Mouse (Mus musculus) CH12.LX (cell line): ENCODE results near the gene Myod1. TPM values are rescaled to one million over a fixed set of nuclear protein-coding genes. Genes with fewer than 3 reads are reported as not detected.
A peak's percentile ranks its signal among the peaks of the same experiment; 100 is the strongest.

Source experiments
- DNase-seq: peaks from one replicate; pipeline ENCODE4 v3.0.0-alpha.2; 2013; ENCODE audit errors: extremely low read depth
- H3K27ac ChIP-seq: 2 replicates; pipeline ENCODE4 v1.5.1; 2012; ENCODE audit warnings: low read depth, mild to moderate bottlenecking, control low read depth, moderate library complexity; ENCODE audit not compliant: insufficient read depth
- H3K27me3 ChIP-seq: replicated peaks from 2 replicates; pipeline ENCODE3; 2012; ENCODE audit warnings: inconsistent platforms
- H3K36me3 ChIP-seq, 2 experiments: replicated peaks in 1 of 2; 2 replicates each; pipeline versions ENCODE3 to v1.6.1; 2012; ENCODE audit warnings: inconsistent platforms in 1 of 2, low read length in 1 of 2, mild to moderate bottlenecking in 1 of 2, mixed read lengths in 1 of 2, moderate library complexity in 1 of 2; ENCODE audit not compliant: control insufficient read depth in 1 of 2, insufficient read depth in 1 of 2
- H3K4me1 ChIP-seq, 2 experiments: 2 replicates each; pipeline ENCODE4 v1.6.1; 2012; ENCODE audit warnings: inconsistent platforms in 1 of 2, moderate library complexity in 1 of 2; ENCODE audit not compliant: insufficient read depth in 2 of 2, control insufficient read depth in 1 of 2
- H3K4me2 ChIP-seq: 2 replicates; pipeline ENCODE4 v1.6.1; 2012; ENCODE audit warnings: low read depth, mild to moderate bottlenecking, control low read depth; ENCODE audit not compliant: poor library complexity, insufficient read depth, severe bottlenecking
- H3K4me3 ChIP-seq, 3 experiments: fragments of 150-350 bp in 1 of 3; sonication (generic) in 1 of 3; replicated peaks in 1 of 3; 2 replicates each; pipeline versions ENCODE3 to v1.5.1; 2011 to 2012; ENCODE audit warnings: low read depth in 2 of 3, low read length in 2 of 3, mild to moderate bottlenecking in 2 of 3, moderate library complexity in 2 of 3, control low read depth in 1 of 3, improper control_type of control experiment in 1 of 3, inconsistent platforms in 1 of 3, mixed read lengths in 1 of 3; ENCODE audit not compliant: poor library complexity in 1 of 3
- H3K79me2 ChIP-seq: replicated peaks from 2 replicates; pipeline ENCODE4 v1.6.1; 2012; ENCODE audit warnings: mild to moderate bottlenecking, moderate library complexity; ENCODE audit not compliant: control insufficient read depth, poor library complexity, insufficient read depth, severe bottlenecking; ENCODE audit errors: extremely low read depth
- H3K9ac ChIP-seq: 2 replicates; pipeline ENCODE4 v1.6.1; 2012; ENCODE audit warnings: low read depth, mild to moderate bottlenecking, control low read depth, moderate library complexity; ENCODE audit not compliant: insufficient read depth
- H3K9me3 ChIP-seq: replicated peaks from 2 replicates; pipeline ENCODE3; 2012; ENCODE audit warnings: low read length, inconsistent platforms, mixed read lengths
- BHLHE40 ChIP-seq: IDR thresholded peaks from 2 replicates; pipeline ENCODE4 v1.6.1; 2011; ENCODE audit warnings: mild to moderate bottlenecking, low read depth, low read length, improper control_type of control experiment
- CHD2 ChIP-seq: IDR thresholded peaks from 2 replicates; pipeline ENCODE4 v1.6.1; 2011; ENCODE audit warnings: low read length, improper control_type of control experiment
- CTCF ChIP-seq, 2 experiments: IDR thresholded peaks in 1 of 2; conservative IDR thresholded peaks in 1 of 2; 2 replicates each; pipeline ENCODE4 v1.5.1; 2011 to 2012; ENCODE audit warnings: low read depth in 2 of 2, low read length in 2 of 2, improper control_type of control experiment in 1 of 2, inconsistent platforms in 1 of 2, mild to moderate bottlenecking in 1 of 2, moderate library complexity in 1 of 2
- ELF1 ChIP-seq: IDR thresholded peaks from 2 replicates; pipeline ENCODE4 v1.6.1; 2014; ENCODE audit warnings: low read depth, mild to moderate bottlenecking, inconsistent platforms, low read length, improper control_type of control experiment
- EP300 ChIP-seq: IDR thresholded peaks from 2 replicates; pipeline ENCODE4 v1.6.1; 2011; ENCODE audit warnings: low read length, improper control_type of control experiment
- ETS1 ChIP-seq: conservative IDR thresholded peaks from 2 replicates; pipeline ENCODE4 v1.6.1; 2012; ENCODE audit warnings: low read depth, mild to moderate bottlenecking, inconsistent platforms, low read length, improper control_type of control experiment, moderate library complexity
- GABPA ChIP-seq: IDR thresholded peaks from 2 replicates; pipeline ENCODE4 v1.6.1; 2012; ENCODE audit warnings: low read depth, low read length, improper control_type of control experiment, inconsistent platforms; ENCODE audit not compliant: insufficient replicate concordance
- IRF4 ChIP-seq: IDR thresholded peaks from 2 replicates; pipeline ENCODE4 v1.6.1; 2014; ENCODE audit warnings: low read depth, mild to moderate bottlenecking, inconsistent platforms, low read length, improper control_type of control experiment
- JUN ChIP-seq: IDR thresholded peaks from 2 replicates; pipeline ENCODE4 v1.6.1; 2011; ENCODE audit warnings: low read depth, mild to moderate bottlenecking, low read length, improper control_type of control experiment, moderate library complexity; ENCODE audit not compliant: insufficient read depth
- JUND ChIP-seq: conservative IDR thresholded peaks from 2 replicates; pipeline ENCODE4 v1.6.1; 2011; ENCODE audit warnings: low read depth, low read length, improper control_type of control experiment
- MAFK ChIP-seq: IDR thresholded peaks from 2 replicates; pipeline ENCODE4 v1.6.1; 2011; ENCODE audit warnings: low read length, improper control_type of control experiment; ENCODE audit not compliant: insufficient replicate concordance
- MAX ChIP-seq: IDR thresholded peaks from 2 replicates; pipeline ENCODE4 v1.6.1; 2011; ENCODE audit warnings: low read length, improper control_type of control experiment
- MAZ ChIP-seq: IDR thresholded peaks from 2 replicates; pipeline ENCODE4 v1.6.1; 2012; ENCODE audit warnings: low read depth, mild to moderate bottlenecking, inconsistent platforms, low read length, improper control_type of control experiment, moderate library complexity
- MEF2A ChIP-seq: IDR thresholded peaks from 2 replicates; pipeline ENCODE4 v1.6.1; 2014; ENCODE audit warnings: low read depth, mild to moderate bottlenecking, inconsistent platforms, low read length, improper control_type of control experiment, borderline replicate concordance
- MYC ChIP-seq: IDR thresholded peaks from 2 replicates; pipeline ENCODE4 v1.6.1; 2011; ENCODE audit warnings: low read depth, mild to moderate bottlenecking, improper control_type of control experiment, low read length
- NELFE ChIP-seq: IDR thresholded peaks from 2 replicates; pipeline ENCODE4 v1.6.1; 2011; ENCODE audit warnings: low read depth, low read length, improper control_type of control experiment
- NRF1 ChIP-seq: IDR thresholded peaks from 2 replicates; pipeline ENCODE4 v1.6.1; 2014; ENCODE audit warnings: low read depth, mild to moderate bottlenecking, inconsistent platforms, low read length, improper control_type of control experiment, moderate library complexity
- PAX5 ChIP-seq: IDR thresholded peaks from 2 replicates; pipeline ENCODE4 v1.6.1; 2012; ENCODE audit warnings: low read length, inconsistent platforms, mixed read lengths
- POLR2A ChIP-seq: IDR thresholded peaks from 2 replicates; pipeline ENCODE4 v1.6.1; 2011; ENCODE audit warnings: low read depth, mild to moderate bottlenecking, improper control_type of control experiment, low read length
- POLR2AphosphoS2 ChIP-seq: IDR thresholded peaks from 2 replicates; pipeline ENCODE4 v1.6.1; 2011; ENCODE audit warnings: low read depth, low read length, improper control_type of control experiment
- RAD21 ChIP-seq: IDR thresholded peaks from 2 replicates; pipeline ENCODE4 v1.6.1; 2011; ENCODE audit warnings: low read depth, mild to moderate bottlenecking, low read length, improper control_type of control experiment, moderate library complexity
- SIN3A ChIP-seq: IDR thresholded peaks from 2 replicates; pipeline ENCODE4 v1.6.1; 2012; ENCODE audit warnings: low read length, improper control_type of control experiment, inconsistent platforms
- SMC3 ChIP-seq: IDR thresholded peaks from 2 replicates; pipeline ENCODE4 v1.6.1; 2011; ENCODE audit warnings: low read depth, low read length, improper control_type of control experiment
- TBP ChIP-seq: conservative IDR thresholded peaks from 2 replicates; pipeline ENCODE4 v1.6.1; 2011; ENCODE audit warnings: low read depth, low read length, improper control_type of control experiment
- TCF12 ChIP-seq: IDR thresholded peaks from 2 replicates; pipeline ENCODE4 v1.6.1; 2014; ENCODE audit warnings: low read depth, mild to moderate bottlenecking, inconsistent platforms, low read length, improper control_type of control experiment
- UBTF ChIP-seq: IDR thresholded peaks from 2 replicates; pipeline ENCODE4 v1.6.1; 2012; ENCODE audit warnings: low read depth, mild to moderate bottlenecking, inconsistent platforms, low read length, improper control_type of control experiment, moderate library complexity
- USF2 ChIP-seq: conservative IDR thresholded peaks from 2 replicates; pipeline ENCODE4 v1.6.1; 2011; ENCODE audit warnings: low read depth, low read length, improper control_type of control experiment
- ZKSCAN1 ChIP-seq: IDR thresholded peaks from 2 replicates; pipeline ENCODE4 v1.6.1; 2012; ENCODE audit warnings: low read depth, inconsistent platforms, low read length, improper control_type of control experiment, borderline replicate concordance
- ZMIZ1 ChIP-seq: IDR thresholded peaks from 2 replicates; pipeline ENCODE4 v1.6.1; 2012; ENCODE audit warnings: low read depth, mild to moderate bottlenecking, inconsistent platforms, low read length, improper control_type of control experiment
- dilution Hi-C: fragments of 300-500 bp; cut with MboI; formaldehyde crosslinking; loops from 2 replicates; pipeline ENCODE4 v1.14.3; 2020; ENCODE audit warnings: low sequenced_read_pairs; ENCODE audit not compliant: extremely low pct_unique_long_range_greater_than_20kb, extremely low pct_ligation_motif_present
- in situ Hi-C: fragments of 300-500 bp; cut with MboI; formaldehyde crosslinking; loops from 3 replicates; pipeline ENCODE4 v1.14.3; 2019; ENCODE audit warnings: low sequenced_read_pairs, low pct_ligation_motif_present, low pct_unique_long_range_greater_than_20kb, mixed read lengths
- polyA plus RNA-seq: library from polyadenylated mRNA; unstranded; fragments of >175 nt; gene quantifications from 2 replicates; pipeline ENCODE4 v1.2.1, GENCODE M21; 2012; ENCODE audit warnings: low read depth; ENCODE audit not compliant: insufficient read length
- total RNA-seq, 2 experiments: library from RNA; depleted of rRNA; stranded (reverse); fragments of 300-350 nt in 1 of 2; fragments of >200 nt in 1 of 2; gene quantifications; 2 replicates each; pipeline ENCODE4 v1.2.3; 2012 to 2014

Gene Myod1
- total and polyA plus RNA-seq, 3 experiments: not detected

DNA sequence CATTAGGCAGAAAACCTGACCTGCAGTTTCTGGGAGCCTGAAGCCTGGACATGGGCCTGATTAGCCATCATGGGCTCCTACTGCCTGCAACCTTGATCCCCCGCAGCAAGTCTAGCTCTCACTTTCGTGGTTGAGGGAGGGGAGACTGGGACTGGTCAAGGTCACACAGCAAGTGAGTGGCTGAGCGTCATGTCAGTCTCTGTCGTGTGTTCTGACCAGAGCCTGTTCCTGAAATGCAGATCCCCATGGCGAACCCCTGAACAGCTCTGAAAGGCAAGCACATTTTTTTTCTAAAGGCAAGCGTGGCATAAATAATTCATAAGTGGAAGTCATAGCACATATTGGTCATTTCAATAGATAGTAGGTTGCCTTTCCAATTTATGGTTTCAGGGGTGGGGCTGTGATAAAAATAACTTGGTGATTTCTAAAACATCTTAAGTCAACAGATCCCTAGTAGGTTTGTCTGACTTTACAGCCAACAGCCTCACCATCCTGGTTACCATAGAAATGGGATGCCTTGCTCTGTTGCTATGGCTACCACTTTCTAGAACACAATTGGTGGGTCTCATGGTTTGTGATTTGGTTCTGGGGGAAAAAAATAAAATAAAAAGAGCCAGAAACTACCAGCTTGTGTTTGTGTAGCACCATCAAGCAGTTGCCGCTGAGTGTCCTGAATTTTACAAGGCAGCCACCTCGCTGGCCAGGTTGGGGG lies 45.9 kb downstream of the Myod1 start:
- no peak overlapping the region for H3K27ac ChIP-seq
- no peak overlapping the region for H3K4me2 ChIP-seq
- H3K4me3 ChIP-seq: no peak overlapping the region
- H3K27me3 ChIP-seq: no peaks in the 10 kb centered on the region
- H3K79me2 ChIP-seq: no peaks in the 10 kb centered on the region
- in situ Hi-C loops: no loop called here
- no peak overlapping the region for H3K9ac ChIP-seq
- 0 out of 4 replicates have a peak, but pooled peaks cover 0 to 6% of the 10 kb centered on the region in 2 experiments for H3K4me1 ChIP-seq
- TF ChIP-seq POLR2A: no peak
- TF ChIP-seq ZMIZ1: no peak
- TF ChIP-seq MAX: no peak
- no peak for TF ChIP-seq UBTF
- TF ChIP-seq CHD2: no peak
- no peak for TF ChIP-seq TBP
- TF ChIP-seq TCF12: no peak
- no peak for TF ChIP-seq SIN3A
- no peak for TF ChIP-seq USF2
- no peak for TF ChIP-seq ETS1
- H3K9me3 ChIP-seq: no peaks in the 10 kb centered on the region
- H3K36me3 ChIP-seq: no peaks in the 10 kb centered on the region
- dilution Hi-C loops: no loop called here
- no peak for DNase-seq

DNA sequence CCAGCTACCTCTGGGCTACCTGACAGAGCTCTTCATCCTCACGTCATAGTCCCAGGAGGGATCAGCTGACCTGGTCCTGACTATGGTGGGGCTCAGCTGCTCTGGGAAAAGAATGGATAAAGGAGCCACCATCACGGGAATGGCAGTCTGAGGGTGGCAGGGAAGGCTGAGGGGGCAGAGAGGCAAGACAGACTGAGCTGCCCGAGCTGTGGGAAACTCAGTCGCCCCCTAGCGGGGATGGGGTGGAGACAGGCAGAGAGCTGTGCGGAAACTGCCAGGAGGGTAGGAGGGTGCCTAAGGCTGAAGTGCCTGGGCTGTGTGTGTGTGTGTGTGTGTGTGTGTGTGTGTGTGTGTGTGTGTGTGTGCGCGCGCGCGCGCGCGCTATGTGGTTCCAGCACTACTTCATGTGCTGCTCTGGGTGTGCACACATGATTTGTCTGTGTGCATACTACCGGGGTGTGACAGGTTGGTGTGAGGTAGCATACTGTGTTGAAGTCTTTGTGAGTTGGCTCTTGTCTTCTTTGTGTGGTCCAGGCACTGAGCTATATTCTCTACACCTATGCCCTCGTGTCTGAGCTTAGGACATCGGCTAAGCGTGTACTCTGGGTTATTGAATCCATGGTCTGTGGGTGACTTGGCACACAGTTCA lies 46.6 kb downstream of the Myod1 start:
- 0 out of 4 replicates have a peak, but pooled peaks cover 0 to 6% of the 10 kb centered on the region in 2 experiments for H3K4me1 ChIP-seq
- TF ChIP-seq CTCF (conservative IDR thresholded peaks at IDR 0.05 in 1 of 2, IDR thresholded peaks at IDR 0.05 in 1 of 2; ENCODE audit: low read depth in 2 of 2, low read length in 2 of 2): peak; percentile 44 to 83; a peak in 3 of 4 replicates
- no peak for TF ChIP-seq CHD2
- TF ChIP-seq MYC: no peak
- no peak for TF ChIP-seq ETS1
- TF ChIP-seq MAFK: no peak
- TF ChIP-seq IRF4: no peak
- no peak for TF ChIP-seq JUN
- no peak for TF ChIP-seq ELF1
- TF ChIP-seq POLR2A: no peak
- no peak for TF ChIP-seq GABPA
- TF ChIP-seq POLR2AphosphoS2: no peak
- no peak for TF ChIP-seq PAX5
- TF ChIP-seq MAZ: no peak
- TF ChIP-seq MEF2A: no peak
- TF ChIP-seq EP300: no peak
- no peak for TF ChIP-seq NELFE
- no peak for TF ChIP-seq ZMIZ1
- no peak for TF ChIP-seq JUND
- TF ChIP-seq SMC3: peak; percentile 82
- peak; percentile 54 for TF ChIP-seq RAD21
- TF ChIP-seq NRF1: peak; percentile 55
- TF ChIP-seq TBP: no peak
- no peak for TF ChIP-seq MAX
- no peak for TF ChIP-seq BHLHE40
- no peak for TF ChIP-seq ZKSCAN1
- no peak overlapping the region for H3K9ac ChIP-seq
- no peak overlapping the region for H3K27ac ChIP-seq
- no peaks in the 10 kb centered on the region for H3K9me3 ChIP-seq
- H3K4me2 ChIP-seq: no peak overlapping the region
- in situ Hi-C loops: no loop called here
- H3K27me3 ChIP-seq: no peaks in the 10 kb centered on the region
- H3K36me3 ChIP-seq: no peaks in the 10 kb centered on the region
- DNase-seq: peak; percentile 71
- no peaks in the 10 kb centered on the region for H3K79me2 ChIP-seq
- no peak overlapping the region for H3K4me3 ChIP-seq
- dilution Hi-C loops: no loop called here
